Mouse (Mus musculus): ENCODE results near the gene Camsap2. TPM values are rescaled to one million over a fixed set of nuclear protein-coding genes. Genes with fewer than 3 reads are reported as not detected.

Gene Camsap2
- polyA plus RNA-seq, 1 experiment from 2014 or later: 33.4 TPM

DNA sequence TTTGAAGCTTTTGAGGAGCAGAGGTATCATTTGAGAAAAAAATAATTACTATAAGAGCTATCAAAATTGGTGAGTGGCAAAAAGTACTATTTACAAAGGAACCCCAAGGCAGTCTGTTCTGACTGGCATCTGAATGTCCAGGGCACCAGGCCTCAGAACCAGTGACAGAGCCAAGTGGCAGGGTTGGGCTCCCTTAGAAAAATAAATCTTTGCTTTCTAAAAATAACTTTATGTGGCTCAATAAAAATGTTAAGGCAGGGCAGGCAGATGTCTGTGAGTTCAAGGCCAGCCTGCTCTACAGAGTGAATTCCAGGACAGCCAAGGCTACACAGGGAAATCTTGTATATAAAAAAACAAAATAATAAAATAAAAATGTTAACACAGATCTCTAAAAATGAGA is 51.9 kb downstream of the Camsap2 start:
- Histone ChIP-seq H3K4me1 (no peaks in the 10 kb centered on the region), H3K9ac (no peak overlapping the region), H3K9me3 (no peaks in the 10 kb centered on the region), H3K36me3 (replicated peaks) (peaks cover 3% of the 10 kb centered on the region; the same call in 1 of the 2 replicates), H3K4me2 (no peak overlapping the region), H3K4me3 (replicated peaks) (no peak overlapping the region), H3K27me3 (no peaks in the 10 kb centered on the region), H3K27ac (no peak overlapping the region)
- ATAC-seq (ENCODE audit: low FRiP score): no peak

DNA sequence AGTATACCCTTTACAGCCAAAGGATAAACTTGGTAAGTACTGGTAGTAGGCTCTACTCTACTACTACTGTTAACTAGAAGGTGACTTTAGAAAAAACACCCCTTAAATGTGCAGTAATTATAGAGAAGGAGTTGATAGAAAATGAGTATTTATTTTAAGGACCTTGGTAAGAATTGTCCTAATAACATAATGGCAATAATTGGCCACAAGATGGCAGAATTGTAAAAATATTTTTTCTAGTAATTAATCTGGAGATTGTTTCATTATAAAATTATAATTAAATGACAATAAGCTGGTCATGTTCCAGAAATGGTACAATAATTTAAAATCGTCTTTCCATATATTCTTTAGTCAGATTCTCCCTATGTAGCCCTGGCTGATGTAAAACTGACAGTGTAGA is 56.1 kb downstream of the Camsap2 start:
- no peaks in the 10 kb centered on the region for H3K9me3 ChIP-seq
- H3K4me1 ChIP-seq: no peaks in the 10 kb centered on the region
- H3K4me3 ChIP-seq (replicated peaks): no peak overlapping the region
- no peak overlapping the region for H3K9ac ChIP-seq
- H3K27ac ChIP-seq: no peak overlapping the region
- ATAC-seq (ENCODE audit: low FRiP score): no peak
- peaks cover 11% of the 10 kb centered on the region for H3K36me3 ChIP-seq (replicated peaks)
- H3K4me2 ChIP-seq: no peak overlapping the region
- 71% methylated on average over 1 of the region's 1 CpGs for WGBS
- H3K27me3 ChIP-seq: no peaks in the 10 kb centered on the region

DNA sequence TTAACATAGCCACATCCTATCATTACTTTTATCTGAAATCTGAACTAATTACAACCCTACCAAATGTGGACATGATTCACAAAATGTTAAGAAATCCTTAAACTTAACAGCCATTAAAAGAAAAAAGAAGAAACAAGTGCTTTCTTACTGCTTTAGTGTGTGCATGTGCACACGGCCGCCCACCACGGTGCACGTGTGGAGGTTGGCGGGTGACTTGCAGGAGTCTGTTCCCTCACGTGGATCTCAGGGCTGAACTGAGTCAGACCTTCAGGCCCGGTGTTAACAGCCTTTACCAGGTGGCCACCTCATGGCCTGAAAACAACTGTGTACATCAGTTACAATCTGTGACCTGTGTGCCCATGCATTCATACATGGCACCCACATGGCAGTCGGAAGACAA is 68.5 kb downstream of the Camsap2 start:
- Histone ChIP-seq H3K36me3 (replicated peaks) (peaks cover 91% of the 10 kb centered on the region), H3K4me2 (no peak overlapping the region), H3K4me3 (replicated peaks) (no peak overlapping the region), H3K9me3 (no peaks in the 10 kb centered on the region), H3K4me1 (no peaks in the 10 kb centered on the region), H3K27me3 (no peaks in the 10 kb centered on the region), H3K27ac (no peak overlapping the region), H3K9ac (no peak overlapping the region)
- 96% methylated on average over 8 of the region's 8 CpGs for WGBS
- no peak for ATAC-seq (ENCODE audit: low FRiP score)

DNA sequence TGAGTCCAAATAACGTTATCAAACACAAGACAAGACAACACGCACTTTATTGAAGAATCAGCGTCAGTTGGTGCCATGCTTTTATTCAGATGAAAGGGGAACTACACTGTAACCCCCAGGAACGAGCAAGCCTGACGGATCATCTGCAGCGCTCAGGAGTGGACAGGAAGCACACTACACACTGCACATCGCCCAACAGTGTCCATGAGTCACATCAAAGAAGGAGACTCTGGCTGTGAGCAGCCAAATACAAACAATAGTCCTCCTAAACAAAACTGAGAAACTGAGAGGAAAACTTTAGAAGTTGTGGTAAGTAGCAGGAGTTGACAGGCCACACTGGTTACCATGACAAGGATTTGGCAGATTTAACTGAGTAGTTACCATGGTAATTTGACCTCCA is 77.7 kb downstream of the Camsap2 start:
- WGBS: 78% methylated on average over 7 of the region's 7 CpGs
- ATAC-seq (ENCODE audit: low FRiP score): no peak
- Histone ChIP-seq H3K27me3 (peaks cover 8% of the 10 kb centered on the region; the same call in 1 of the 2 replicates), H3K9ac (no peak overlapping the region), H3K36me3 (replicated peaks) (peaks cover 38% of the 10 kb centered on the region), H3K9me3 (no peaks in the 10 kb centered on the region), H3K27ac (no peak overlapping the region), H3K4me1 (peaks cover 3% of the 10 kb centered on the region; the same call in 1 of the 2 replicates), H3K4me2 (no peak overlapping the region), H3K4me3 (replicated peaks) (no peak overlapping the region)

DNA sequence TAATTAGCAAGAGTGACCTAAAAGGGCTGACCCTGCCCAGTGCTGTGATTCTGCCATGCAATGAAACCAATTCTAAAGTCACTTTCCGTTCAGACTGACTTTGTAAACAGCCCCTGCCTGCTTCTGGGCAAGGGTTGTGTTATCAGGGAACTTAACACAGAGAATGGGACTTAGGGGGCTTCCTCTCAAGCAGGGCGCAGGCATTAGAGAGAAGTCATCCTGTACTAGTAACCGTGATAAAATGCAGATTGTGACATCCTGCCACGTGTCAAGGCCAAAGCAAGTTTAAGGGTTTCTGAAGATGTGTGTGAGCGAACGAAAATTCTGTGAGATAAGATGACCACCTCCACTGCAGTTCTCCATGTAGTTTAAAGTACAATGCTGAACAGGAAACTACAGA is 79.8 kb downstream of the Camsap2 start:
- ATAC-seq (ENCODE audit: low FRiP score): no peak
- no peak overlapping the region for H3K4me3 ChIP-seq (replicated peaks)
- H3K4me2 ChIP-seq: no peak overlapping the region
- 72% methylated on average over 6 of the region's 6 CpGs for WGBS
- peaks cover 17% of the 10 kb centered on the region for H3K36me3 ChIP-seq (replicated peaks)
- H3K9ac ChIP-seq: no peak overlapping the region
- H3K27me3 ChIP-seq: peaks cover 29% of the 10 kb centered on the region
- no peaks in the 10 kb centered on the region for H3K9me3 ChIP-seq
- H3K4me1 ChIP-seq: peaks cover 3% of the 10 kb centered on the region; the same call in 1 of the 2 replicates
- H3K27ac ChIP-seq: no peak overlapping the region

DNA sequence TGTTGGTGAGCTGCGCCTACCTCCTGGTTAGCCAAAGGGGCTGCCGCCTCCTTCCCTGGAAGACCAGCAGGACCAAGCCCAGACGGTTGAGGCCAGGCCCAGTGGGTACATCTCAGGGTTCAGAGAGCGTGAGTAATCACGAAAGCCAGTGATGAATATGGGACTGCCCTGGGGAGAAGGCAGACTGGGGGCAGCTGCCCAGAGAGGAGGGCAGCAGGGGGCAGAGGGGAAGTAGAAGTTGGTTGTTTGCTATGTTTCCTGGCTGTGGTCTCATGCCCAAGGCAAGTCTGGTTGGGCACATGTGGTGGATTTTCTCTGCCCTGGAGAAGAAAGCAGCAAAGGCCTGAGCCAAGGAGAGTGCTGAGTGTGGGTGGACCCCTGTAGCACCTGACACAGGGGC is 82.5 kb downstream of the Camsap2 start:
- Histone ChIP-seq H3K36me3 (replicated peaks) (peaks cover 2% of the 10 kb centered on the region; the same call in 1 of the 2 replicates), H3K4me2 (no peak overlapping the region), H3K9me3 (no peaks in the 10 kb centered on the region), H3K27ac (no peak overlapping the region), H3K4me3 (replicated peaks) (no peak overlapping the region), H3K27me3 (peaks cover 56% of the 10 kb centered on the region), H3K4me1 (peaks cover 17% of the 10 kb centered on the region), H3K9ac (no peak overlapping the region)
- WGBS: 82% methylated on average over 5 of the region's 5 CpGs
- no peak for ATAC-seq (ENCODE audit: low FRiP score)

DNA sequence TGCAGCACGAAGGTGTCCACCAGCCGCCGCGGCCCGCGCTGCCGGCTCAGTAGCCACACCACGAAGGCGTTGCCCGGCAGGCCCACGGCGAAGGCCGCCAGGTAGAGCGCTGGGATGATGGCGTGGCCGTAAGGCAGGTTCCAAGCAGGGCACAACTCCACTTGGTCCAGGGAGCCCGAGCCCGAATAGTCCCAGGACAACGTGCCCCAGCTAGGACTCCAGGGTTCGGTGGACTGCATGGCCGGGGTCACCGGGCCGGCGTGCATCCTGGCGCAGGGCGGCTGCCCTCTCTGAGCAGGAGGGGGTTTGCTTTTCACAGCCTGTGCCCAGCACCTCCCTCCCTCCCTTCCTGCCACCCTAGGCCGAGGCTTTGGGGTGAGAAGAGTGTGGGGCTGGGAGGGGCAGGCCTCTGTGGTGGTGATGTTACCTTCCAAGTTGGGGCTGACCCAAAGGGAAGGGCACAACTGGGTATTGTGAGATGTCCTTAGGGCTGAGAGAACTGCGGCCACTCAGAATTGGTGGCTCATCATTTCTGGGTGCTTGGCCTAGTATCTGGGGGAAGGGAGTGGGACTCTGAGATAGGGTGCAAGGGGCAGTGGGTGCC is 85.2 kb downstream of the Camsap2 start, which contains the start of gene Gpr25:
TSS of gene Gpr25 (minus strand) at position 239 of the 604 bp plus-strand sequence.
- ATAC-seq (ENCODE audit: low FRiP score): peak; percentile 53

DNA sequence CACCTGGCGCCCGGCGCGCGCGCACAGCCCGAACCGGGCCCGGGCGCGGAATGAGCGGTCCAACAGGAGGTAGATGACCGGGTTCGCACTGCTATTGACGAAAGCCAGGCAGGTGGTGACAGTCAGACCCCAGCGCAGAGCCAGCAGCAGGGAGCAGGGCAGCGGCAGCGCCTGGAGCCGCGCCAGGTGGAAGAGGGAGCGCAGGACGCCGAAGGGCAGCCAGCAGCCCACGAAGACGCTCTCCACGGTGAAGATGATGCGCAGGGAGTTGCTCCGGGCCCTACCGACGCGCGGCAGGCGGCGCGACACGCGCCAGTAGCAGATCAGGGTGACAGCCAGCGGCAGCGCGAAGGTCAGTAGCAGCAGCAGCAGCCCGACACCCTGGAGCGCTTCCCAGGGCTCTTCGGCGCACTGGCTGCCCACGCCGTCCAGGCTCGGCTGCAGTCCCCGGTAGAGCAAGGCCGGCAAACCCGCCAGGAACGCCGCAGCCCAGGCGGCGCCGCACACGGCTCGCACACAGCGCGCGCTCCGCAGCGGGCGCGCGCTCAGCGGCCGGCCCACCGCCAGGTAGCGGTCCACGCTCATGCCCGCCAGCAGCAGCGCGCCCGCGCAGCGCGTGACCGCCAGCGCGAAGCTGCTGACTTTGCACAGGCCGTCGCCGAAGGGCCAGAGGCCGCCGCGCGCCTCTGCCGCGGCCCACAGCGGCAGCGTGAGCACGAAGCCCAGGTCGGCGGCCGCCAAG is 85.8 kb downstream of the Camsap2 start:
- H3K27ac ChIP-seq: no peak overlapping the region
- H3K9me3 ChIP-seq: no peaks in the 10 kb centered on the region
- H3K27me3 ChIP-seq: peaks cover 73% of the 10 kb centered on the region

More for the DNA sequence above, 85.2 kb downstream of the Camsap2 start, which contains the start of gene Gpr25:
- 6% methylated on average over 28 of the region's 28 CpGs for WGBS
- H3K4me2 ChIP-seq: peak within 1 kb of the TSS; percentile 91
- no peaks in the 10 kb centered on the region for H3K9me3 ChIP-seq
- H3K4me3 ChIP-seq (replicated peaks): peak within 1 kb of the TSS; percentile 61
- H3K4me1 ChIP-seq: peaks cover 14% of the 10 kb centered on the region
- no peak within 1 kb of the TSS for H3K27ac ChIP-seq
- no peaks in the 10 kb centered on the region for H3K36me3 ChIP-seq (replicated peaks)
- H3K9ac ChIP-seq: peak within 1 kb of the TSS; percentile 57
- H3K27me3 ChIP-seq: peaks cover 73% of the 10 kb centered on the region

DNA sequence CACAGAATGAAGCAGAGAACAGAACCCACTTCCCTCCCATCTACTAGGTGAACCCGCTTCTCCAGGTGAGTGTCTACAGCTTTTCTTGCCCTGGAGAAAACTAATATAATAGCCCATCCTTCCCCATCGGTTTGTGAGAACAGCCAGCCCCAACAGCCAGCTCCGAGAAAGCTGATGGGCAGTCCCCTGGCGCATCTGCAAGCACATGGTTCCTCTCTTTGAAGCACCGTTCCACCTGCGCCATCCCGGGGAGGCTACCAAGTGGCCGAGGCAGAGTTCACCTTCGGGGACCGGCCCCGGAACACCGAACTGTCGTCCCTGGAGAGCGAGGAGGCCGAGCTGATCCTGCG is 86.4 kb downstream of the Camsap2 start:
- H3K9me3 ChIP-seq: no peaks in the 10 kb centered on the region
- H3K9ac ChIP-seq: peak overlapping the region; percentile 57; the same call in 1 of the 2 replicates
- H3K27me3 ChIP-seq: peaks cover 73% of the 10 kb centered on the region
- H3K4me3 ChIP-seq (replicated peaks): peak overlapping the region; percentile 61
- H3K27ac ChIP-seq: no peak overlapping the region
- peak; percentile 17; the same call in 1 of the 2 replicates for ATAC-seq (ENCODE audit: low FRiP score)
- H3K4me2 ChIP-seq: peak overlapping the region; percentile 91
- H3K36me3 ChIP-seq (replicated peaks): no peaks in the 10 kb centered on the region
- H3K4me1 ChIP-seq: peaks cover 14% of the 10 kb centered on the region
- WGBS: 4% methylated on average over 16 of the region's 16 CpGs

More for the DNA sequence above, 85.8 kb downstream of the Camsap2 start:
- H3K9ac ChIP-seq: peak overlapping the region; percentile 57
- ATAC-seq (ENCODE audit: low FRiP score): peak; percentile 84
- H3K4me2 ChIP-seq: peak overlapping the region; percentile 91
- WGBS: under 1% methylated on average over 81 of the region's 95 CpGs
- no peaks in the 10 kb centered on the region for H3K36me3 ChIP-seq (replicated peaks)
- peak overlapping the region; percentile 61 for H3K4me3 ChIP-seq (replicated peaks)
- H3K4me1 ChIP-seq: peaks cover 14% of the 10 kb centered on the region

DNA sequence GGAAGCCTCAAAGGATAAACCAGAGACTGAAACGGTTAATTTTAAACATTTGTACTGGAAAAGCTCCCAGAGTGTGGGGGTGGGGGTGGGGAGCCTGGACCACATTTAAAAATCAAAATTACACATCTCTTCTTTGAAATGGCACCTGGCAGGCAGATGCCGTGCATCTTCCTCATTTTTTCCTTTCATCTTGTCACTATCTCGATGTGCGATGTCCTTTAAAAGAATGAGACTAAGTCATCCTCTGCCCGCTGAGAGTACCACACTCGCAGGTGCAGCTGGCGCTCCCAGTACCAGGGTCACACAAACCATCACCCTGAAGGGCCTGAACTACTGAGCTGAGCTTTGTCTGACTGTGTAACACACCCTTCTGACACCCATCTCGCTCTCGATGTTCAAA is 87.4 kb downstream of the Camsap2 start:
- Histone ChIP-seq H3K27me3 (peaks cover 68% of the 10 kb centered on the region), H3K4me2 (no peak overlapping the region), H3K4me3 (replicated peaks) (no peak overlapping the region), H3K4me1 (peaks cover 14% of the 10 kb centered on the region), H3K36me3 (replicated peaks) (no peaks in the 10 kb centered on the region), H3K9me3 (no peaks in the 10 kb centered on the region), H3K27ac (no peak overlapping the region), H3K9ac (no peak overlapping the region)
- 81% methylated on average over 9 of the region's 9 CpGs for WGBS
- ATAC-seq (ENCODE audit: low FRiP score): no peak

DNA sequence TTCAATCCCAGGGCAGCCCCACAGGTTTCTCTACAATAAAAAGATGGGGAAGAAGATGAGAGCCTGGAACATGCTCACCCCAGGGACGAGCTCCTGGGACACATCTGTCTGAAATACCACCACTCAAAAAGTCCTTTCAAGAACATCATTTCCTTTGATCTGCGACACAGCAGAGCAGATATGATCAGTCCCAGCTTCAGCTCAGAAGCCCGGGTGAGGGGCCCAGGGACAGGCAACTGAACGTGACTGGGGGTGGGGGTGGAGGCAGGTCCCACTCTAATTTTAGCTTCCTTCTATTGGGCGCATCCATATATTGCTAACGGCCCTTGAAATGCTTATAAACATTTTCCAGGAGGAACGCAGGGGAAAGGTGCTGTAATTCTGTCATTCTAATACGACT is 90.2 kb downstream of the Camsap2 start:
- Histone ChIP-seq H3K9ac (no peak overlapping the region), H3K4me2 (no peak overlapping the region), H3K27ac (no peak overlapping the region), H3K9me3 (no peaks in the 10 kb centered on the region), H3K4me1 (peaks cover 11% of the 10 kb centered on the region), H3K27me3 (peaks cover 40% of the 10 kb centered on the region), H3K4me3 (replicated peaks) (no peak overlapping the region), H3K36me3 (replicated peaks) (no peaks in the 10 kb centered on the region)
- ATAC-seq (ENCODE audit: low FRiP score): no peak
- WGBS: 56% methylated on average over 8 of the region's 8 CpGs

DNA sequence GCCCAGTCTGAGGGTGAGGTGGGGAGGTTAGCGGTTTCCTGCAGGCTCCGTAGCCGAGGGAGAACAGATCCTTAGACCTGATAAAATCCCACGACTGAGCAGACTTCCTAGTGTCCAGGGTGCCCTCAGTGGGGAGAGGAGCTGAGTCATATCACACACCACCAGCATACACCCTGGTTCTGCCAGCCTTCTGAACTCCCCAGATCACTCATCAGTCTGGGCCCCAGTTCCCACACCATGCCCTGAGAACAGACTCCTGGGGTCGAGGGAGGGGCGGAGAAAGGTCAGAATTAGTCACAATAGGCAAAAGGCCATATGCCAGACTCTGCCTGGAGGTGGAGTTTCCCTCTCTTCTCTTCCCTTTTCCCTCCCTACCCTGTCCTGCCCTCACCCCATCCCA is 90.7 kb downstream of the Camsap2 start:
- Histone ChIP-seq H3K4me3 (replicated peaks) (no peak overlapping the region), H3K27ac (no peak overlapping the region), H3K9ac (no peak overlapping the region), H3K27me3 (peaks cover 35% of the 10 kb centered on the region), H3K4me1 (peaks cover 7% of the 10 kb centered on the region), H3K36me3 (replicated peaks) (no peaks in the 10 kb centered on the region), H3K4me2 (no peak overlapping the region), H3K9me3 (no peaks in the 10 kb centered on the region)
- ATAC-seq (ENCODE audit: low FRiP score): no peak
- WGBS: 37% methylated on average over 6 of the region's 6 CpGs
